Mouse (Mus musculus) liver, adult (tissue): ENCODE results near the gene Ccm2l.
A peak's percentile ranks its signal among the peaks of the same experiment; 100 is the strongest.

Experiments used
- GATA4 ChIP-seq: IDR thresholded peaks from 2 replicates; pipeline ENCODE4 v1.6.1; 2014; ENCODE audit warnings: mild to moderate bottlenecking, low read length; ENCODE audit not compliant: insufficient replicate concordance

Gene Ccm2l

DNA sequence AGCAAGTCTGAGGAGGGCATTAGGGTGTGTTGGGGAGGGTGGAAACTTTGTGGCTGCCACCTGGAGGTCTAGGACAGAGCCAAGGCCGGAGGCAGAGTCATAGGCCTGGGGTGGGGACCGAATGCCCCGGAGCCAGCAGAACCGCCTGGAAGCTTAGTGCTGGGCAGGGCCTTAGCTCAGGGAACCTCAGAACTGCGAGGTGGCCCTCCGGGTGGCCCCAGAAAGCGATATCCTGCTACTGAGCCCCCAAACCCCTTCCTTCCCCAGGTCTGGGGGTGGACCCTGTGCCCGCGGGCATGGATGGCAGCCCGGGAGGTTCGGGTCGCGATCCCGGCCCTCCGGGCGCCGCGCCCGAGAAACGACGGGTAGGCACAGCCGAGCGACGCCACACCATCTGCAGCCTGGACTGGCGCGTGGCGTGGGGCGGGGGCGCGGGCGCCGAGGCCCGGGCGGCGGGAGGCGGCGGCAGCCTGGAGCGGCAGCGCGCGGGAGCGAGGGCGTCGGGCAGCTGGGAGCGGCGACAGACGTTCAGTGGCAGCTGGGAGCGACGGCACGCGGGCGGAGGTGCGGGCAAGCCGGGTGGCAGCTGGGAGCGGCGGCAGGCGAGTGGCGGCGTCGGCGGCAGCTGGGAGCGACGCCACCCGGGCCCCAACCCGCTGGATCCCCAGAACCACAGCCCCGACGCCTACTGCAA is 5.9 kb downstream of the Ccm2l start:
- TF ChIP-seq GATA4, result no peak

DNA sequence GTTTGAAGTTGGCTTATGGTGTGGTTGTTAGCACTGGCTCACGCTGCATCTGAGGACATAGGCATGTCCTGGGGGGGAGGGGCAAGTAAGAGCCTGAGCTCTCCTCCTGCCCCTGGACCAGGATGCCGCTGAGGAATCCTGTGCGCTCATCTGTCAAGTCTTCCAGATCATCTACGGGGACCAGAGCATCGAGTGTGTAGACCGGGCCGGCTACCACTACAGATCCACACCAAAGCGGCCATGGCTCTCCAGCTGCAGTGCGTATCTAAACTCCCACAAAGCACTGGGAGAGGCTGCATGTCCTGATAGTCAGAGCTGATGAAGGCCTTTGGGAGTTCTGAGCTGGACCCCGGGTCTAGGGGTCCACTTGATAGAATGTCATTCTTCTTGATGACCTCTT is 8.9 kb downstream of the Ccm2l start:
- TF ChIP-seq GATA4, result no peak

DNA sequence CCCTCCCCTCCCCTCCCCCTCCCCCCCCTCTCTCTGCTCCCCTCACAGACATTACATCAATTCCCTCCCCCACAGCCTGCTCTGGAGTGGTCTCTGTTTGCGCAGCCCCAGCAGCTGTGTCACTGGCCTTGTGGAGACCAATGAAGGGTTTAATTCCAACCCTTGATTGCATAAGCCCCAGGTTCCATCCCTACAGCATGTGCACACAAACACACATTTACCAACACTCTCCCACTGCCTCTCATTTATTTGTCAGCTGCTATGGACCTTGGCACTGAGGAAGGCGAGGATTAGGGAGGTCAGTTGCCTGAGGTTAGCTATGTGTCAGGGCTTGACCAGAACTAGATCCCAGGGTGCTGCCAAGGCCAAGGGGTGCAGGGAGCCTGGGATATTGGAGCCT is 10.2 kb downstream of the Ccm2l start:
- TF ChIP-seq GATA4, result no peak

DNA sequence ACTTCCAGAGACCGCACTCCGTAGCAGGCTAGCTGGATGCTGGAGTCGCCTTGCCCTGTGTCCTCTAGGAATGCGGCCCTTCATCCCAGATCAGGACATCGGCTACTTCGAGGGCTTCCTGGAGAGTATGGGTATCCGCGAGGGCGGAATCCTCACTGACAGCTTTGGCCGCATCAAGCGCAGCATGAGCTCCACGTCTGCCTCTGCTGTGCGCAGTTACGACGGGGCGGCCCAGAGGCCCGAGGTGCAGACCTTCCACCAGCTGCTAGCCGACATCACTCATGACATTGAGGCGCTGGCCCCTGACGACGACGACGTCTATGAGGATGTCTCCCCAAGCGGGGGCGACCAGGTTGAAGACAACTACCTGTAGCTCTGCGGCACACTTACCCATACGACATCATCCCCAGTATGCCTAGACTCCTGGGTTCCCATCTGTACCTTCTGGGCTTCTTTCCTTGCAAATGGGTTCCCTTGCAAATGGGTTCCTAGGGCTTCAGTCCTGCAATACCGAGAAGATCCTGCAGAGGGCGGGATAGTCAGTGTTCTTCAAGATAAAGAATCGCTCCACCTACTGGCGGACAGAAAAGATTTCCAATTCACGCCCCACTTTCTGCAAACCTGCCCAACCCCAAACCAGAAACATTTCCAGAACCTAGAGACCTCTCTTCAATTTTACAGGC is 15.2 kb downstream of the Ccm2l start:
- TF ChIP-seq GATA4, result peak; percentile 87

DNA sequence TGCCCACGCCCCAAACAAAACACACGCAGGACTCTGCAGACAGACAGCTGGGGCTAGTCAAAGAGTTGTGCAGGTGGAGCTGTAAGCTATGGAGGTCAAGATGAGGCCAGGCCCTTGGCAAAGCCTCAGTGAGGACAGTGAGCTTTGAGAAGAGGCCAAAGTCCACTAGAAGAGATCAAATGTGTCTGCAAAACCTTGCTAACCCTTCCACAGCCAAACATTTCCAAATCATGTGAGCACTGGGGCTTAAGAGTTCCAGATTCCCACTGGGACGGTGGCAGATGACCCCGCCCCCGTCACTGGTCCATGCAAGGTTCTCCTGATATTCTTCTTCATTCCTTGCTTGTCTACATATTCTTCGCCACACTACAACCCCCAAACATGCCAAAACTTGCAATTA is 16.1 kb downstream of the Ccm2l start:
- no peak for TF ChIP-seq GATA4

DNA sequence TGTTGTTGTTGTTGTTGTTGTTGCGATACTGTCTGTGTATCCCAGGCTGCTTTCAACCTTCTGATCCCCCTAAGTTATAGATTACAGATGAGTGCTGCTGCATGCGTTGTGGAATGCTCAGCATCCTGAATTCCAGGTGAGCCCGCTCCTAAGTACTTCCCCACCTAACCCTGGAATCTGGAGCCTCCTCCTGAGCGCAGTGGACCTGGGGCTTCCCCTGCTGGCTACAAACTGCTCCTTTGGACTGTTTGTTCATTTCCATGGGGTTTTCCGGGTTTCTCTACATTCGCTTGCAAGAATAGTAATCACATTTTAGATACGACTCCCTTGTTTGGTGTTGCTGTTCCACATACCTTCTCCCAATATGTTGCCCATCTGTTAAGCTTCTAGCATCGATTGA is 17.5 kb downstream of the Ccm2l start:
- TF ChIP-seq GATA4, result no peak

DNA sequence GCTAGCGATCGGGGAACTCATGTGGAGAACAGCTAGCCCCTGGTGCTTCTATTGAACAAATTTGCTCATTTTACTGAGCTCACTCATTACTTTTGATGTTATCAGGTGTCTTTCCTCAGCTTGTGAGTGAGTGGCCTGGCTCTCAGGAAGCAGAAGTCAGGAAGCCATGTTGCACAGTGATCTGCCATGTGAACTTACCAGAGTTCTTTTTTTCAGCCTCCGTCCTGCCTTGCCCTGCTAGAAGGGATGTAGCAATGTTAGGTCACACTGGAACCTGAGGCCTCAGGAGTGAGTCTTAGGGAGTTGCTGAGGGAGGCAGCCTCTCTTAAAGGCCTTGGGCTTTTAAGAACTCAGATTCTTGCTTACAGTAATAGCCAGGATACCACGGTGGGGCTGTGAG is 18.1 kb downstream of the Ccm2l start:
- no peak for TF ChIP-seq GATA4

DNA sequence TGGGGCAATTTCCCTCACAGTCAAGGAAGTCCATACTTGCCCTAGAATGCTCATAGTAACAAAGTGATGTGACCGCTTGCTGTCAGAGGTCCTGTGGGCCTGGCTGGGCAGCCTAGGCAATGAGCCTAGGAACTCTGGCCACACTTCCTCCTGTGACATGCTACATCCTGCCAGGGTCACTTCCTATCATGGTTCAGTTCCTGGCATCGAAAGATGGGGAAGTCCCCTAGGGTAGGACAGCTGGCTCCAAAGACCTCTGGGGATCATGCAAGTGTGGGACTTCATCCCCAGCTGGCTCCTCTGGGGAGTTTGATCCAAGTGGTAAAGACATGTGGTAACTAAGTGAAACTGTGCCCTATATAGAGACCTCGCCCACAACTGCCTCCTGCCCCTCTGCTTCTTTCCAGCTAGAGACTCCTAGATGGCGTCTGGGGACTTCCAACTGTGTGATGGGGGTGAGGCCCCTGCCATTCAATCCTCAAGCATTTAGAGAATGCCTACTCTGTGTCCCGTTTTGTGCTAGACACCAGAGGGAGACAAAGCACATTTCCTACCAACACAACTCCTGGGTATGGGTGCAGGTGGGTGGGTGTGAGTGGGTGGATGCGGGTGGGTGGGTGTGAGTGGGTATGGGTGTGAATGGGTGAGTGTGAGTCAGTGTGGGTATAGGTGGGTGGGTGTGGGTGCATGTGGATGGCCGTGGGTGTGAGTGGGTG is 18.7 kb downstream of the Ccm2l start:
- TF ChIP-seq GATA4, result peak; percentile 50; the same call in 1 of the 2 replicates

DNA sequence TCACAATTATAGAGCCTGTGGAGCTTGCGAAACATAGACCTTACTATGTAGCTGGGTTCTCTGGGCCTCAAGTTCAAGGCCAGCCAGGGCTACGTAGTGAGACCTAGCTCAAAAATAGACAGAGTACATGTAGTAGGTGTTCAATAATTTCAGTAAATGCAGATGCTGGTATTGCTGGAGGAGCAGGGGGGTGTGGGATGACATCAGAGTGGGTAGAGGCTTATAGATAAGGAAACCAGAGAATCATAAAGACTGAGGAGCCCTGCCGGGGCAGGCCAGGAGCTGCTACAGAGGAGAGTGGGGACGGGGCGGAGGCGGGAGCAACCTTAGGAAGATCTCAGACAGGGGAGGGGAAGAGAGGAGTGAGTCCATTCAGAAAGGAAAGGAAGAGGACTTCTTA is 19.8 kb downstream of the Ccm2l start:
- TF ChIP-seq GATA4, result no peak

DNA sequence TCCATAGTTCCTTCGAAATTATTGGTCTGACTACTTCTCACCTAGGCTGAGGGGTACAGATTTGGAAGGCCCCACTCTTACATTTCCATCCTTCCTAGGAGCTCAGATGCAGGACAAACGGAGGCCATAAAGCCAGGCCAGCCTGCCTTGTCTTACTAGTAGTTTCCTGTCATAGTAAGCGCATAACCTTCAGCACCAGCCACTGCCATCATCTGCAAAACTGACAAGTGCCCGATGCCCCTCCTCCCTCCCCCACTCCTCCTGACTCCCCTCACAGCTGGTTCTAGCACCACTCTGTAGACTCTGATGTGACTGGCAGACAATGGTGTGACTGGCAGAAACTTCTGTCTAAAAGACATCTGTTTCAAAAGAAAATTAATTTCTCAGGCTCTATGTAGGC is 20.4 kb downstream of the Ccm2l start:
- no peak for TF ChIP-seq GATA4

DNA sequence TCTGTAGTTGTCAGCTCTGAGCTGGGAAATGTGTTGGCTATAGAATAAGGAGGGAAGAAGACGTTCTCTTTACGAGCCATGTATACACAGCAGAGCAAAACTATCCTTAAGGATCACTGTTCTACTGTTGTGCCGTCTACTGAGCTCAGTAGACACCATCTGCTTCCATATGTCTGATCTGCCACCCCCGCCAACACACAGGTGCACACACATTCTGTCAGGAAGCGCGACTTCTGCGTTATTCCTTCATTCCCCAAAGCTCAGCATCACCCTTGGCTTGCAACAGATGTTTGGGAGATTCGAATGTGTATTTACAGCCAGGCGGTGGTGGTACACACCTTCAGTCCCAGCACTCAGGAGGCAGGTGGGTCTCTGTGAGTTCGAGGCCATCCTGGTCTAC is 21.3 kb downstream of the Ccm2l start:
- no peak for TF ChIP-seq GATA4

DNA sequence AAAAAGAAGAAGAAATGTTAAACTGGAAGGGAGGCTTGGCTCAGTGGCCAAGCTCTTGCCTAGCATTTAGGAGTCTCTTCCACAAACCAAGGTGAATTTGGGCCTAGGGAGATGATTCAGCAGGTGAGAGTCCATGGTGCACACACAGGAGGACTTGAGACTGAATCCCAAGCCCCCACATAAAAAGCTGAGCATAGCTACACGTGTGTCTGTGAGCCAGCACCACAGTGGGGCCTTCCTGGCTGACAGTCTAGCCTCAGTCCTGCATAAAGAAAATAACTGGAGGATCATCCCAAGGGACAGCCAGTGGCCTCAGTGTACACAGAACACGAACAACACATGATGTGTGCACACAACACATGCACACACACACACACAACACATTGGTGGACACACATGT is 23.6 kb downstream of the Ccm2l start:
- no peak for TF ChIP-seq GATA4

DNA sequence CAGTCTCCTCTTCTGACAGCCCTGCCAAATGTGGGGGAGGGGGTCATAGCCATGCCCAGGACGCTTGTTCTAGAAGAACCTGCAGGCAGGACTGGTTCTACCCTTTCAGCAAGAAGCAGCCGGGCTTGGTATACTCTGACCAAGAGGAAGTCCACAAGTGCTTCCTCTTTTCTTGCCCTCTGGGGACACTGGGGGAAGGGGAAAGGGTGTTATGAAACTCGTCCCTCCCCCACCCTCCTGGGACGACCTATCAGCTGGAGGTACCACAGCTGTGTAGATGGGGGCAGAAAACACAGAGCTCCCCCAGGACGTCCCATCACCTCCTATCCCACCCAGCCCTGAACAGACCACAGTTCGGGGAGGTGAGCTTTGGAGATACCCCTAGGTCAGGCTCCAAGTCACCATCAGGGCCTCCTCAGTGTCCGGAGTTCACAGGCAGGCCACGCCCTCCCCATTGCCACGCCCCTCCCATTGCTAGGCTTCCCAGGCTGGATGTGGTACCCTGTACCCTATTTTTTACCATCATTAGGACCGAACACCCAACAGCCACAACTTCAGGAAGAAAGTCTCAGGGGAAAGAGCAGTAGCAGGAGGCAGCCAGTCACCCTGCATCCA is 24.9 kb downstream of the Ccm2l start:
- TF ChIP-seq GATA4, result no peak

DNA sequence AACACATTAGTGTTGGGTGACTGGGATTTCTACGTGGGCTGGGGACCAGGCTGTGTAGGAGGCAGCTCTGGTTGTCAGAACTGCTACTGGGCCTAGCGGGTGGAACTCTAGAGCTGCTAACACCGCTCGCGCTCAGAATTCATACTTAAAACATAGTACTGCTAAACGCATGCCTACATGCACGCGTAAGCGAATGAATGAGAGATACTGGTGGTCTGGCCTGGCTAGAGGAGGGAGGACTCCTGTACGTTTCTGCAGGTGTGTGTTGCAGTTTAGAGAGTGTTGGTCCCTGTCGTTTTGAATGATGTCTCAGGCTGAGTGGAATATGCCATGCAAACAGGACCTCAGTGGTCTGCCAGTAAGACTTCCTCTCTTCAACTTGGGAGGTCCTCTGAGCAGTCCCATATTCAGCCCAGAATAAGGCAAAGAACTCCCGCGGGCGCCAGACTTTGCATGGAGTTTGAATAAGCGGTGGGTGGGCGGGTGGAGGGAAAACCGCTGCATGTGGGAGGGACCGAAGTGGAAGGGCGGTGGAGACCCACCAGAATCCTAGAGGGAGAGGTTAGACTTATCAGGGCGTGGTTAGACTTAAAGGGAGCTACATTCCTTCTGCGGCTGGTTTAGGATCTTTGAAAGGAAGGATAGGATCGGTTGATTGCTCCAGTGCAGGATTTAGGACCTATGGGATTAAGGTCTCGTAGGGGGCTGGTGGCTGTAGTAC is 41.5 kb downstream of the Ccm2l start:
- no peak for TF ChIP-seq GATA4

DNA sequence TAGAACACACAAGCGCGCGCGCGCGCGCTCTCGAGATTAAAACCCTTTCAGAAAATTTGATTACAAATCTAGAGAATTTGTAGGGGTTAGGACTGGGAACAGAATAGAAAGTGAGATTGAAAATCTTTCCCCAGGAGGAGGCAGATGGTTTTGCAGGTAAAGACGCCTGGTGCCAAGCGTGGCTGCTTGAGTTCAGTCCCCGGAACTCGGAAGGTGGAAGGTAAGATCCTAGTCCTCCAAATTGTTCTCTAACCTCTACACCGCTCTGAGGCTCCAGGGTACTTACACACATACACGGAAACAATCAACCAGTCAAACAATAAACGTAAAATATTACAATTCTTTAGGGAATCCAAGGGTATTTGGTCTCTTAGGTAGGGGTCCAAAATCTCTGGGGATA is 42.0 kb downstream of the Ccm2l start:
- TF ChIP-seq GATA4, result no peak
